Mouse (Mus musculus) megakaryocyte, embryonic 14.5 days (primary cell): ENCODE data around the gene Cacna1s. TPM values are rescaled to one million over a fixed set of nuclear protein-coding genes. Genes with fewer than 3 reads are reported as not detected.

Experiments used
- H3K27me3 ChIP-seq: replicated peaks from 2 replicates; pipeline ENCODE3; 2012; ENCODE audit warnings: inconsistent platforms
- H3K36me3 ChIP-seq: replicated peaks from 2 replicates; pipeline ENCODE3; 2012; ENCODE audit warnings: low read length, inconsistent platforms, mixed read lengths
- H3K4me1 ChIP-seq: 2 replicates; pipeline ENCODE4 v1.6.1; 2012; ENCODE audit warnings: inconsistent platforms
- H3K4me3 ChIP-seq: replicated peaks from 2 replicates; pipeline ENCODE3; 2012; ENCODE audit warnings: moderate library complexity, mild to moderate bottlenecking, inconsistent platforms
- H3K9me3 ChIP-seq: 2 replicates; pipeline ENCODE4 v1.6.1; 2012; ENCODE audit warnings: inconsistent platforms
- FLI1 ChIP-seq: IDR thresholded peaks from 2 replicates; pipeline ENCODE4 v1.6.1; 2012; ENCODE audit warnings: low read length, inconsistent platforms, mixed read lengths
- GATA1 ChIP-seq: IDR thresholded peaks from 3 replicates; pipeline ENCODE4 v1.6.1; 2012; ENCODE audit warnings: mixed read lengths, low read length, inconsistent platforms, borderline replicate concordance
- polyA plus RNA-seq: library from polyadenylated mRNA; stranded (reverse); fragments of >175 nt; gene quantifications from 2 replicates; pipeline ENCODE4 v1.2.3, GENCODE M21; 2012; ENCODE audit warnings: low replicate concordance; ENCODE audit not compliant: insufficient read depth

Gene Cacna1s
- polyA plus RNA-seq, 1 experiment: not detected

DNA sequence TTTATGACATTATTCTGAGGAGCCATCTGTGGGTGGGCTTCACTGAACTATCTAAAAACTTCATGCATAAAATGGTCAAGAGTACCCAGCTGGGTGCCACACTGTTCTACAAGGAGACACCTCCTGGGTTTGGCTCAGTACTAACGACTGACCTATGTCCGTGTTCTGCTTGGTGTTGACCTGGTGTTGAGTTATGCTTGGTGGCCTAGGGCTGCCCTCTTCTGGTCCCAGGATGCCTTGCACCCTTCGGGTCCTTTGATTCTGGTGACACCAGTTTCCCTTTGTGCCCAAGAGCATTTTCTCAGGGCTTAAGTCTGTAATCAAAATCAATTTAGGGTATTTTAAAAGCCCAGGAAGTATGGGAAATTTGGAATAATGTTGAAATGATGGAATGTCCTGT lies 23.5 kb downstream of the Cacna1s start:
- Histone ChIP-seq H3K36me3 (no peaks in the 10 kb centered on the region), H3K27me3 (peaks cover 71% of the 10 kb centered on the region), H3K4me1 (peaks cover 13% of the 10 kb centered on the region), H3K9me3 (no peaks in the 10 kb centered on the region), H3K4me3 (no peak overlapping the region)
- TF ChIP-seq FLI1 (no peak), GATA1 (no peak)

DNA sequence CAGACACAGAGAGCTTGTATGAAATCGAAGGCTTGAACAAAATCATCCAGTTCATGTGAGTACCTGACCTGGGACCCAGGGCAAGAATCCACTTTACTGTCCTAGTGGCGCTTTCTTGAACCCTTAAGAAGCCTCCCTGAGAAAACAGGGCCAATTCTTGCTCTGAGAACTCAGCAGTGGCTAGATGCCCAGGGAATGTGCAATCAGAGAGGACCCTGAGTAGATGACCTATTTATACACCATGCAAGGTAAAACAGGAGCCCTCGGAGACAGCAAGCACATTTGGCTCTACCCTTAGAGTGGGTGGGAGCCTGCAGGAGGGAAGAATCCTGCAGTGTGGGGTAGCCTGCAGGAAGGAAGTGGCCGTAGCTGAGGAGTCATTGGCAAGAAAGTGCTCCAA lies 25.1 kb downstream of the Cacna1s start:
- Histone ChIP-seq H3K27me3 (peaks cover 59% of the 10 kb centered on the region), H3K4me1 (peaks cover 13% of the 10 kb centered on the region), H3K4me3 (no peak overlapping the region), H3K9me3 (peaks cover 9% of the 10 kb centered on the region), H3K36me3 (no peaks in the 10 kb centered on the region)
- TF ChIP-seq FLI1 (no peak), GATA1 (no peak)

GRCm38 (mm10) chr1:136081161-136081560 lies 28.6 kb downstream of the Cacna1s start:
- H3K36me3 ChIP-seq: no peaks in the 10 kb centered on the region
- H3K27me3 ChIP-seq: peaks cover 68% of the 10 kb centered on the region
- H3K4me3 ChIP-seq: no peak overlapping the region
- peaks cover 7% of the 10 kb centered on the region for H3K4me1 ChIP-seq
- peaks cover 12% of the 10 kb centered on the region for H3K9me3 ChIP-seq
- no peak for TF ChIP-seq FLI1
- TF ChIP-seq GATA1: no peak

GRCm38 (mm10) chr1:136085988-136086685 lies 33.6 kb downstream of the Cacna1s start:
- peaks cover 3% of the 10 kb centered on the region for H3K4me1 ChIP-seq
- peaks cover 12% of the 10 kb centered on the region for H3K9me3 ChIP-seq
- no peaks in the 10 kb centered on the region for H3K36me3 ChIP-seq
- no peak overlapping the region for H3K4me3 ChIP-seq
- TF ChIP-seq GATA1 (no peak), FLI1 (no peak)
- peaks cover 73% of the 10 kb centered on the region for H3K27me3 ChIP-seq

DNA sequence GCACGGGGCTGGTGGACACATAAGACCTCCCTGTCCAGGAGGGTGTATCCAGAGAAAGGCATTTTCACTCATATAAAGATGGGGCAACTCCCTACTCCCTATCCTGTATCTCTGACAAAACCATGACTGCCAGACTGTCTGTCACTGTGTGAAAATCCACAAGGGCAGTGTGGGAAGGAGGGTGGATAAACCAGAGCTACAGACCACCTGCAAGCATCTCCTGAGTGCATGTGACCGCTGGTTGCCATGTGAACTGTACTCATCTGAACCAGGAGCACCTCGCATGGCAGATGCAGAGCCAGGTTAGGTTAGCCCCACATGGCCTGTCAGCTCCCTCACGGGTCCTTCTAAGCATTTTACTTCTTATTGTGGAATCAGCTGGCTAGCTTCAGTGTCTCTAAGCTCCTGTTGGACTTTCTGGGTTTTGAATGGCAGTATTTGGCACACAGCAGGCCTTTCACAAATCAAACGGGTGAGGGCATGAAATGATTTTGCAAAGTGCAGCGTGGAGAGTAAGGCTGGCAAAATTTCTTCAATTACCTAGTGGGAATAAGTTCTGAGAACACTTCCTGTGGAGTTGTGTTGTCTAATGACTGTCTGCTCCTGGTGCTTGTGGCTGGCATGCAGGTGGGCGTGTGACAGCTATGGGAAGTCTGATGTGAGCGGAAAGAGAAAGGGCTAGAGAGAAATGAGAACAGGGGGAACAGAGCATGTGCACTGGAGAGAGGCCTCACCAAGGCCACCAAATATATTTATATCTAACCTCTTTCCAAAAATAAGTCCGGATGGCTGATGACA lies 37.0 kb downstream of the Cacna1s start:
- H3K4me1 ChIP-seq: peaks cover 4% of the 10 kb centered on the region
- H3K27me3 ChIP-seq: peaks cover 90% of the 10 kb centered on the region
- no peaks in the 10 kb centered on the region for H3K9me3 ChIP-seq
- no peak overlapping the region for H3K4me3 ChIP-seq
- no peak for TF ChIP-seq GATA1
- no peak for TF ChIP-seq FLI1
- no peaks in the 10 kb centered on the region for H3K36me3 ChIP-seq

DNA sequence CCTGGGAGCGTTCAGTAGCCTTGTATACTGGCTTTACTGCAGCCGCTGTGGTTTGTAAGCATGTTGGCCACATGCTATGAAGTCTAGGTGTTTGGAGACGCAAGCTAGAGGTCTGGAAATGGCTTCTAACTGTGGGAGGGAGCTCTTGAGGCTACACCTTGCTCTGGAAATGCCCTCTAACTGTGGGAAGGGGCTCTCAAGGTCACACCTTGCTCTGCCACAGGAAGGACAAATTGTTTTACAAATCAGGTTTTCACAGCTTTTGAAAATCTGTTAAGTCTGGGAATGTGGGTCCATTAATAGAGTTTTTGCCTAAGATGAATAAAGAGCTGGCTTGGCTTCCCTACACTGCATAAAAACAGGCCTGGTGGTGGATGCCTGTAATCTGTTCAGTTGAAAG lies 41.2 kb downstream of the Cacna1s start:
- H3K4me3 ChIP-seq: no peak overlapping the region
- TF ChIP-seq FLI1 (no peak), GATA1 (no peak)
- peaks cover 7% of the 10 kb centered on the region for H3K4me1 ChIP-seq
- H3K27me3 ChIP-seq: peaks cover 88% of the 10 kb centered on the region
- H3K9me3 ChIP-seq: peaks cover 10% of the 10 kb centered on the region
- H3K36me3 ChIP-seq: no peaks in the 10 kb centered on the region

- Histone ChIP-seq H3K36me3 (peaks cover 3% of the 10 kb centered on the region), H3K4me3 (no peak overlapping the region), H3K9me3 (peaks cover 21% of the 10 kb centered on the region), H3K27me3 (peaks cover 79% of the 10 kb centered on the region), H3K4me1 (peaks cover 7% of the 10 kb centered on the region)
- TF ChIP-seq FLI1: no peak
- no peak for TF ChIP-seq GATA1
Measured at GRCm38 (mm10) chr1:136094807-136095206, 42.3 kb downstream of the Cacna1s start.

DNA sequence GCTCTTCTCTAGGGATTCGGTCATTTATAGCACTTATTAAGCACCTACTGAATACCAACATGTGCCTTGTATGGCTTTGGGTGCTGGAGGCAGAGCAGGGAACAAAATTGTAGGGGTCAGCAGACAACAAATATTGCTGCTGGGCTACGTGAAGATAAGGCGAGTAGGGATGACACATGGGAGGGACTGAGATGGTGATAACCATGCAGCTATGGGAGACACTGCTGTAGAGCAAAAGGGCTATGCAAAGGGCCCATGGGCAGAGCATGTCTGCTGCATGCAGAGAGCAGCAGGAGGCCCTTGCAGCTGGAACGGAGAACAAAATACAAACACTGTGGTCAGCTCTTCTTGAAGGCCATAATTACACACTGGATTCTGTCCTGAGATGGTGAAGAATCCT lies 49.5 kb downstream of the Cacna1s start:
- TF ChIP-seq FLI1: no peak
- no peak for TF ChIP-seq GATA1

GRCm38 (mm10) chr1:136102551-136102950 lies 50.0 kb downstream of the Cacna1s start:
- H3K4me1 ChIP-seq: peaks cover 46% of the 10 kb centered on the region
- H3K9me3 ChIP-seq: peaks cover 33% of the 10 kb centered on the region
- H3K27me3 ChIP-seq: peaks cover 36% of the 10 kb centered on the region
- no peak for TF ChIP-seq FLI1
- TF ChIP-seq GATA1: no peak
- H3K36me3 ChIP-seq: peaks cover 12% of the 10 kb centered on the region
- H3K4me3 ChIP-seq: no peak overlapping the region

More for the DNA sequence above, 49.5 kb downstream of the Cacna1s start:
- Histone ChIP-seq H3K4me3 (no peak overlapping the region), H3K9me3 (peaks cover 36% of the 10 kb centered on the region), H3K4me1 (peaks cover 46% of the 10 kb centered on the region), H3K36me3 (peaks cover 12% of the 10 kb centered on the region), H3K27me3 (peaks cover 38% of the 10 kb centered on the region)

- TF ChIP-seq FLI1 (no peak), GATA1 (no peak)
- H3K4me3 ChIP-seq: peak overlapping the region; percentile 31
- H3K36me3 ChIP-seq: peaks cover 12% of the 10 kb centered on the region
- H3K4me1 ChIP-seq: peaks cover 46% of the 10 kb centered on the region
- H3K27me3 ChIP-seq: peaks cover 36% of the 10 kb centered on the region
- peaks cover 33% of the 10 kb centered on the region for H3K9me3 ChIP-seq
Measured at GRCm38 (mm10) chr1:136102981-136103380, 50.4 kb downstream of the Cacna1s start.
